Mouse (Mus musculus) CH12.LX (cell line): Measurements from ENCODE around the gene Ccdc38. TPM values are rescaled to one million over a fixed set of nuclear protein-coding genes. Genes with fewer than 3 reads are reported as not detected.

Experiments used
- DNase-seq: peaks from one replicate; pipeline ENCODE4 v3.0.0-alpha.2; 2013; ENCODE audit errors: extremely low read depth
- H3K27ac ChIP-seq: 2 replicates; pipeline ENCODE4 v1.5.1; 2012; ENCODE audit warnings: low read depth, mild to moderate bottlenecking, control low read depth, moderate library complexity; ENCODE audit not compliant: insufficient read depth
- H3K27me3 ChIP-seq: replicated peaks from 2 replicates; pipeline ENCODE3; 2012; ENCODE audit warnings: inconsistent platforms
- H3K36me3 ChIP-seq, 2 experiments: replicated peaks in 1 of 2; 2 replicates each; pipeline versions ENCODE3 to v1.6.1; 2012; ENCODE audit warnings: inconsistent platforms in 1 of 2, low read length in 1 of 2, mild to moderate bottlenecking in 1 of 2, mixed read lengths in 1 of 2, moderate library complexity in 1 of 2; ENCODE audit not compliant: control insufficient read depth in 1 of 2, insufficient read depth in 1 of 2
- H3K4me1 ChIP-seq, 2 experiments: 2 replicates each; pipeline ENCODE4 v1.6.1; 2012; ENCODE audit warnings: inconsistent platforms in 1 of 2, moderate library complexity in 1 of 2; ENCODE audit not compliant: insufficient read depth in 2 of 2, control insufficient read depth in 1 of 2
- H3K4me2 ChIP-seq: 2 replicates; pipeline ENCODE4 v1.6.1; 2012; ENCODE audit warnings: low read depth, mild to moderate bottlenecking, control low read depth; ENCODE audit not compliant: poor library complexity, insufficient read depth, severe bottlenecking
- H3K4me3 ChIP-seq, 3 experiments: fragments of 150-350 bp in 1 of 3; sonication (generic) in 1 of 3; replicated peaks in 1 of 3; 2 replicates each; pipeline versions ENCODE3 to v1.5.1; 2011 to 2012; ENCODE audit warnings: low read depth in 2 of 3, low read length in 2 of 3, mild to moderate bottlenecking in 2 of 3, moderate library complexity in 2 of 3, control low read depth in 1 of 3, improper control_type of control experiment in 1 of 3, inconsistent platforms in 1 of 3, mixed read lengths in 1 of 3; ENCODE audit not compliant: poor library complexity in 1 of 3
- H3K79me2 ChIP-seq: replicated peaks from 2 replicates; pipeline ENCODE4 v1.6.1; 2012; ENCODE audit warnings: mild to moderate bottlenecking, moderate library complexity; ENCODE audit not compliant: control insufficient read depth, poor library complexity, insufficient read depth, severe bottlenecking; ENCODE audit errors: extremely low read depth
- H3K9ac ChIP-seq: 2 replicates; pipeline ENCODE4 v1.6.1; 2012; ENCODE audit warnings: low read depth, mild to moderate bottlenecking, control low read depth, moderate library complexity; ENCODE audit not compliant: insufficient read depth
- H3K9me3 ChIP-seq: replicated peaks from 2 replicates; pipeline ENCODE3; 2012; ENCODE audit warnings: low read length, inconsistent platforms, mixed read lengths
- BHLHE40 ChIP-seq: IDR thresholded peaks from 2 replicates; pipeline ENCODE4 v1.6.1; 2011; ENCODE audit warnings: mild to moderate bottlenecking, low read depth, low read length, improper control_type of control experiment
- CHD2 ChIP-seq: IDR thresholded peaks from 2 replicates; pipeline ENCODE4 v1.6.1; 2011; ENCODE audit warnings: low read length, improper control_type of control experiment
- CTCF ChIP-seq, 2 experiments: IDR thresholded peaks in 1 of 2; conservative IDR thresholded peaks in 1 of 2; 2 replicates each; pipeline ENCODE4 v1.5.1; 2011 to 2012; ENCODE audit warnings: low read depth in 2 of 2, low read length in 2 of 2, improper control_type of control experiment in 1 of 2, inconsistent platforms in 1 of 2, mild to moderate bottlenecking in 1 of 2, moderate library complexity in 1 of 2
- E2F4 ChIP-seq: IDR thresholded peaks from 2 replicates; pipeline ENCODE4 v1.6.1; 2011; ENCODE audit warnings: low read depth, low read length, improper control_type of control experiment; ENCODE audit not compliant: insufficient replicate concordance
- EP300 ChIP-seq: IDR thresholded peaks from 2 replicates; pipeline ENCODE4 v1.6.1; 2011; ENCODE audit warnings: low read length, improper control_type of control experiment
- ETS1 ChIP-seq: conservative IDR thresholded peaks from 2 replicates; pipeline ENCODE4 v1.6.1; 2012; ENCODE audit warnings: low read depth, mild to moderate bottlenecking, inconsistent platforms, low read length, improper control_type of control experiment, moderate library complexity
- HCFC1 ChIP-seq: IDR thresholded peaks from 2 replicates; pipeline ENCODE4 v1.6.1; 2012; ENCODE audit warnings: low read depth, mild to moderate bottlenecking, inconsistent platforms, low read length, improper control_type of control experiment
- IRF4 ChIP-seq: IDR thresholded peaks from 2 replicates; pipeline ENCODE4 v1.6.1; 2014; ENCODE audit warnings: low read depth, mild to moderate bottlenecking, inconsistent platforms, low read length, improper control_type of control experiment
- MAFK ChIP-seq: IDR thresholded peaks from 2 replicates; pipeline ENCODE4 v1.6.1; 2011; ENCODE audit warnings: low read length, improper control_type of control experiment; ENCODE audit not compliant: insufficient replicate concordance
- MAZ ChIP-seq: IDR thresholded peaks from 2 replicates; pipeline ENCODE4 v1.6.1; 2012; ENCODE audit warnings: low read depth, mild to moderate bottlenecking, inconsistent platforms, low read length, improper control_type of control experiment, moderate library complexity
- MXI1 ChIP-seq: IDR thresholded peaks from 2 replicates; pipeline ENCODE4 v1.6.1; 2011; ENCODE audit warnings: mild to moderate bottlenecking, low read depth, low read length, improper control_type of control experiment
- MYC ChIP-seq: IDR thresholded peaks from 2 replicates; pipeline ENCODE4 v1.6.1; 2011; ENCODE audit warnings: low read depth, mild to moderate bottlenecking, improper control_type of control experiment, low read length
- NELFE ChIP-seq: IDR thresholded peaks from 2 replicates; pipeline ENCODE4 v1.6.1; 2011; ENCODE audit warnings: low read depth, low read length, improper control_type of control experiment
- RAD21 ChIP-seq: IDR thresholded peaks from 2 replicates; pipeline ENCODE4 v1.6.1; 2011; ENCODE audit warnings: low read depth, mild to moderate bottlenecking, low read length, improper control_type of control experiment, moderate library complexity
- RCOR1 ChIP-seq: conservative IDR thresholded peaks from 2 replicates; pipeline ENCODE4 v1.6.1; 2012; ENCODE audit warnings: low read depth, mild to moderate bottlenecking, inconsistent platforms, low read length, improper control_type of control experiment
- SIN3A ChIP-seq: IDR thresholded peaks from 2 replicates; pipeline ENCODE4 v1.6.1; 2012; ENCODE audit warnings: low read length, improper control_type of control experiment, inconsistent platforms
- TCF12 ChIP-seq: IDR thresholded peaks from 2 replicates; pipeline ENCODE4 v1.6.1; 2014; ENCODE audit warnings: low read depth, mild to moderate bottlenecking, inconsistent platforms, low read length, improper control_type of control experiment
- USF1 ChIP-seq: IDR thresholded peaks from 2 replicates; pipeline ENCODE4 v1.6.1; 2014; ENCODE audit warnings: low read depth, mild to moderate bottlenecking, inconsistent platforms, low read length, improper control_type of control experiment
- ZC3H11A ChIP-seq: IDR thresholded peaks from 2 replicates; pipeline ENCODE4 v1.6.1; 2012; ENCODE audit warnings: low read depth, mild to moderate bottlenecking, inconsistent platforms, low read length, improper control_type of control experiment
- ZNF384 ChIP-seq: IDR thresholded peaks from 2 replicates; pipeline ENCODE4 v1.6.1; 2012; ENCODE audit warnings: low read depth, low read length, improper control_type of control experiment, inconsistent platforms
- dilution Hi-C: fragments of 300-500 bp; cut with MboI; formaldehyde crosslinking; loops from 2 replicates; pipeline ENCODE4 v1.14.3; 2020; ENCODE audit warnings: low sequenced_read_pairs; ENCODE audit not compliant: extremely low pct_unique_long_range_greater_than_20kb, extremely low pct_ligation_motif_present
- in situ Hi-C: fragments of 300-500 bp; cut with MboI; formaldehyde crosslinking; loops from 3 replicates; pipeline ENCODE4 v1.14.3; 2019; ENCODE audit warnings: low sequenced_read_pairs, low pct_ligation_motif_present, low pct_unique_long_range_greater_than_20kb, mixed read lengths
- polyA plus RNA-seq: library from polyadenylated mRNA; unstranded; fragments of >175 nt; gene quantifications from 2 replicates; pipeline ENCODE4 v1.2.1, GENCODE M21; 2012; ENCODE audit warnings: low read depth; ENCODE audit not compliant: insufficient read length
- total RNA-seq, 2 experiments: library from RNA; depleted of rRNA; stranded (reverse); fragments of 300-350 nt in 1 of 2; fragments of >200 nt in 1 of 2; gene quantifications; 2 replicates each; pipeline ENCODE4 v1.2.3; 2012 to 2014

Ccdc38 gene
- total and polyA plus RNA-seq, 3 experiments = 9.2 to 47.3 (median 17.9) TPM

GRCm38 (mm10) chr10:93559786-93560185 is 19.4 kb downstream of the Ccdc38 start:
- Histone ChIP-seq H3K4me3 (no peak overlapping the region), H3K79me2 (no peaks in the 10 kb centered on the region), H3K4me2 (no peak overlapping the region), H3K27me3 (no peaks in the 10 kb centered on the region), H3K9ac (no peak overlapping the region), H3K4me1 (peaks cover 8 to 9% of the 10 kb centered on the region in 2 experiments), H3K36me3 (peaks cover 0 to 67% of the 10 kb centered on the region in 2 experiments), H3K27ac (no peak overlapping the region), H3K9me3 (no peaks in the 10 kb centered on the region)
- dilution Hi-C loops = no loop called here
- in situ Hi-C loops = loop anchor here (25.0 kb wide), 1 partner anchor 272 kb away; no protein-coding TSS in a partner anchor
- no peak for DNase-seq
- TF ChIP-seq E2F4 (no peak), ZNF384 (no peak), MAZ (0 out of 2 replicates have a peak, but pooled peaks have one; percentile 32), EP300 (peak; percentile 16; the same call in 1 of the 2 replicates), MXI1 (no peak; the same call in 1 of the 2 replicates), MAFK (no peak), ETS1 (peak; percentile 22; the same call in 1 of the 2 replicates), NELFE (no peak), TCF12 (0 out of 2 replicates have a peak, but pooled peaks have one; percentile 35), BHLHE40 (peak; percentile 18; the same call in 1 of the 2 replicates), IRF4 (peak; percentile 81), HCFC1 (no peak), RCOR1 (no peak), USF1 (peak; percentile 62), CHD2 (no peak), SIN3A (no peak)

- dilution Hi-C loops = no loop called here
- Histone ChIP-seq H3K4me1 (peaks cover 4 to 8% of the 10 kb centered on the region in 2 experiments), H3K79me2 (no peaks in the 10 kb centered on the region), H3K4me2 (no peak overlapping the region), H3K36me3 (peaks cover 0 to 63% of the 10 kb centered on the region in 2 experiments), H3K27me3 (no peaks in the 10 kb centered on the region), H3K9ac (no peak overlapping the region), H3K27ac (no peak overlapping the region), H3K9me3 (no peaks in the 10 kb centered on the region), H3K4me3 (no peak overlapping the region)
- no peak for DNase-seq
- TF ChIP-seq ZC3H11A = no peak
- TF ChIP-seq ZNF384 = no peak
- TF ChIP-seq ETS1 = no peak
- no peak for TF ChIP-seq RCOR1
- no peak for TF ChIP-seq MYC
- TF ChIP-seq CTCF (conservative IDR thresholded peaks at IDR 0.05 in 1 of 2, IDR thresholded peaks at IDR 0.05 in 1 of 2; ENCODE audit: low read depth in 2 of 2, low read length in 2 of 2) = no peak
- TF ChIP-seq RAD21 = no peak
- in situ Hi-C loops = loop anchor here (25.0 kb wide), 1 partner anchor 277 kb away; no protein-coding TSS in a partner anchor
These were observed 24.2 kb downstream of the Ccdc38 start for GRCm38 (mm10) chr10:93564518-93565090.
